14 mouse cellular contexts compared by ENCODE assay signal in genomic region chr14:19749743-19750142, GRCm38 (mm10). TPM values are rescaled to one million over a fixed set of nuclear protein-coding genes. Genes with fewer than 3 reads are reported as not detected.
DNase-seq lines count a peak whose midpoint lies in the region; ATAC-seq and TF ChIP-seq lines count a peak whose summit lies in the region.
"Had no signal": no experiment of that assay in that cellular context is flagged by ENCODE, and none has a peak within 500 bp of the region (broad histone marks: within the 10 kb centered on the region; RNA-seq: fewer than 3 reads in every experiment).

No protein-coding gene starts in this region.

- peak; percentile 17; the same call in 1 of the 2 replicates for TF ChIP-seq CTCF in lung, embryonic 14.5 days (IDR thresholded peaks at IDR 0.05; ENCODE audit: low read depth)

- no peak overlapping the region for H3K9ac ChIP-seq in lung, embryonic 14.5 days
- no peak overlapping the region for H3K9ac ChIP-seq in embryonic facial prominence, embryonic 14.5 days (ENCODE audit: low read depth, low read length)
- H3K9ac ChIP-seq in stomach, embryonic 16.5 days (ENCODE audit: low read length) = no peak overlapping the region

- peak overlapping the region; percentile 88; the same call in 1 of the 2 replicates for H3K27ac ChIP-seq in heart, embryonic 10.5 days
- H3K27ac ChIP-seq in lung, embryonic 14.5 days (ENCODE audit: low read depth) = no peak overlapping the region
- no peak overlapping the region for H3K27ac ChIP-seq in embryonic facial prominence, embryonic 14.5 days (replicated peaks; ENCODE audit: low read depth, low read length)
- peak overlapping the region; percentile 77; the same call in 1 of the 2 replicates for H3K27ac ChIP-seq in stomach, embryonic 16.5 days (ENCODE audit: low read length)
- H3K27ac ChIP-seq: liver, embryonic 12.5 days had no signal

- peaks cover 45% of the 10 kb centered on the region for H3K4me1 ChIP-seq in heart, embryonic 10.5 days
- peaks cover 15% of the 10 kb centered on the region for H3K4me1 ChIP-seq in lung, embryonic 14.5 days (ENCODE audit: insufficient read depth)
- peaks cover 22% of the 10 kb centered on the region for H3K4me1 ChIP-seq in embryonic facial prominence, embryonic 14.5 days (ENCODE audit: control insufficient read depth, insufficient read depth, low read length)
- peaks cover 10% of the 10 kb centered on the region for H3K4me1 ChIP-seq in stomach, embryonic 16.5 days (ENCODE audit: control insufficient read depth, insufficient read depth, low read length)

- no peaks in the 10 kb centered on the region for H3K9me3 ChIP-seq in heart, embryonic 10.5 days
- no peaks in the 10 kb centered on the region for H3K9me3 ChIP-seq in lung, embryonic 14.5 days (ENCODE audit: low read depth, low read length)
- H3K9me3 ChIP-seq in embryonic facial prominence, embryonic 14.5 days (ENCODE audit: control insufficient read depth, low read length) = no peaks in the 10 kb centered on the region
- no peaks in the 10 kb centered on the region for H3K9me3 ChIP-seq in stomach, embryonic 16.5 days (replicated peaks; ENCODE audit: control insufficient read depth, low read length)
- H3K9me3 ChIP-seq: hindbrain, embryonic 10.5 days; liver, embryonic 12.5 days had no signal

- 57% methylated on average over 2 of the region's 2 CpGs for WGBS in heart, embryonic 10.5 days
- 39% methylated on average over 2 of the region's 2 CpGs for WGBS in lung, embryonic 14.5 days
- WGBS in embryonic facial prominence, embryonic 14.5 days = 61% methylated on average over 2 of the region's 2 CpGs
- 49% methylated on average over 2 of the region's 2 CpGs for WGBS in stomach, embryonic 16.5 days

- no peak for ATAC-seq in lung, embryonic 14.5 days (ENCODE audit: insufficient read depth)
- no peak for ATAC-seq in embryonic facial prominence, embryonic 14.5 days (ENCODE audit: low read depth)
- ATAC-seq in stomach, embryonic 16.5 days (ENCODE audit: insufficient read depth, low FRiP score) = no peak
- ATAC-seq in inflammation-experienced regulatory T-cells, adult 6 months = no peak
- ATAC-seq: liver, embryonic 12.5 days had no signal

- H3K36me3 ChIP-seq in heart, embryonic 10.5 days = peaks cover 14% of the 10 kb centered on the region
- H3K36me3 ChIP-seq in lung, embryonic 14.5 days (ENCODE audit: insufficient read depth) = 0 out of 2 replicates have a peak, but pooled peaks cover 3% of the 10 kb centered on the region
- H3K36me3 ChIP-seq in embryonic facial prominence, embryonic 14.5 days (ENCODE audit: control insufficient read depth, insufficient read depth, low read length) = no peaks in the 10 kb centered on the region
- no peaks in the 10 kb centered on the region for H3K36me3 ChIP-seq in stomach, embryonic 16.5 days (ENCODE audit: control insufficient read depth, insufficient read depth, low read length)
- H3K36me3 ChIP-seq: hindbrain, embryonic 10.5 days; liver, embryonic 12.5 days had no signal

- no peaks in the 10 kb centered on the region for H3K27me3 ChIP-seq in heart, embryonic 10.5 days (ENCODE audit: insufficient read depth, poor library complexity, severe bottlenecking)
- peaks cover 14% of the 10 kb centered on the region for H3K27me3 ChIP-seq in lung, embryonic 14.5 days (ENCODE audit: insufficient read depth, low read length)
- no peaks in the 10 kb centered on the region for H3K27me3 ChIP-seq in embryonic facial prominence, embryonic 14.5 days (replicated peaks; ENCODE audit: control insufficient read depth, insufficient read depth, low read length)
- no peaks in the 10 kb centered on the region for H3K27me3 ChIP-seq in stomach, embryonic 16.5 days (ENCODE audit: control insufficient read depth, insufficient read depth, low read length)

- H3K4me3 ChIP-seq in heart, embryonic 10.5 days = no peak overlapping the region
- H3K4me3 ChIP-seq in lung, embryonic 14.5 days (ENCODE audit: low read depth, low read length) = no peak overlapping the region
- no peak overlapping the region for H3K4me3 ChIP-seq in embryonic facial prominence, embryonic 14.5 days (ENCODE audit: low read depth, low read length)
- no peak overlapping the region for H3K4me3 ChIP-seq in stomach, embryonic 16.5 days (replicated peaks; ENCODE audit: low read length)

- H3K4me2 ChIP-seq in lung, embryonic 14.5 days = no peak overlapping the region
- H3K4me2 ChIP-seq in embryonic facial prominence, embryonic 14.5 days (ENCODE audit: low read depth, low read length) = peak overlapping the region; percentile 68; the same call in 1 of the 2 replicates
- no peak overlapping the region for H3K4me2 ChIP-seq in stomach, embryonic 16.5 days (ENCODE audit: low read depth, low read length)

- DNase-seq in heart, embryonic 10.5 days (ENCODE audit: low spot score) = no peak
- no peak for DNase-seq in heart, adult 11 months
- peak; percentile 64 for DNase-seq in lung, embryonic 14.5 days
- no peak for DNase-seq in lung, postnatal 10 days
- DNase-seq in embryonic facial prominence, embryonic 14.5 days (ENCODE audit: low spot score) = no peak
- DNase-seq in frontal cortex, postnatal 10 days (ENCODE audit: low spot score in 2 of 2) = no peak
- DNase-seq: cerebellum, adult 2 months; kidney, adult 11 months; lung, postnatal 14 days; thymus, postnatal 4 days had no signal

RNA-seq across cellular contexts. Expression of gene Nid2, which starts 1.3 kb away (rescaled TPM):
- 169 and 250 TPM in 2 replicates for polyA plus RNA-seq in heart, embryonic 10.5 days (2016; fragmentation: Nextera tagmentation; extraction: Ambion mirVana)
- polyA plus RNA-seq in lung, embryonic 14.5 days (2014; fragmentation: Nextera tagmentation; extraction: Ambion mirVana) = 111 and 117 TPM in 2 replicates
- polyA plus RNA-seq in embryonic facial prominence, embryonic 14.5 days (2014; fragmentation: Nextera tagmentation; extraction: Ambion mirVana) = 152 and 174 TPM in 2 replicates
- polyA plus RNA-seq in stomach, embryonic 16.5 days (2015; fragmentation: Nextera tagmentation; extraction: Ambion mirVana) = 94.3 and 99.5 TPM in 2 replicates
- polyA plus RNA-seq in inflammation-experienced regulatory T-cells, adult 6 months (2017; shearing (Covaris generic)) = 1 to 10 TPM in 1 of 3 experiments, under 1 TPM in 2; 0.35 to 1.1 (median 0.70) TPM

Comparison
In these comparisons a context has a peak if more than half of its experiments do, and no peak if none do; other contexts are left out.
1. H3K27ac ChIP-seq: peak in heart, embryonic 10.5 days (single experiment) and stomach, embryonic 16.5 days (single experiment); none in lung, embryonic 14.5 days (single experiment) and embryonic facial prominence, embryonic 14.5 days (single experiment).
2. RNA of gene Nid2, which starts 1.3 kb away (polyA plus RNA-seq): 169 to 250 TPM in heart, embryonic 10.5 days, 152 to 174 TPM in embryonic facial prominence, embryonic 14.5 days, 111 to 117 TPM in lung, embryonic 14.5 days and 94.3 to 99.5 TPM in stomach, embryonic 16.5 days; 0.35 to 1.1 TPM in inflammation-experienced regulatory T-cells, adult 6 months; every median in the first group is over 10 times any median in the second.